Comparison of ENCODE assay signal across 8 mouse cellular contexts in the genomic region with DNA sequence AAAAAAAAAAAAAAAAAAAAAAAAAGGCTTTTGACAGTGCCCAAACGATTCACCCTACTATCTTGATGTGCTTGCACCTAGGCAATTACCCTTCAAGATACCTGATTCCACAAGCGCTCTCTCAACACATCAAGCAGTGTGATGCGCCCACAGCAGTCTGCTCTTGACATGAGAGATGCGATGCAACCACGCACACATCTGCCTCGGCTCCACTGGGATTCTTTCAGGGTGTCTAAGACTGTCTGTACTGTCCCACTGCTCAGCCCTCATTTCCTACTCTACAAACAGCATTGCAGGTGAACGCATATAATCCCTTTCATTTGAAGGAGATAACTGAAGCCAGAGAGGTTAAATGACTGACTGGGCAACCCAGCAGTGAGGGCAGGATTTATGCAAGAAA. TPM values are rescaled to one million over a fixed set of nuclear protein-coding genes. Genes with fewer than 3 reads are reported as not detected.
DNase-seq lines count a peak whose midpoint lies in the region; ATAC-seq and TF ChIP-seq lines count a peak whose summit lies in the region.

No protein-coding gene starts in this region.

- peaks cover 42% of the 10 kb centered on the region for H3K36me3 ChIP-seq in lung, embryonic 14.5 days (ENCODE audit: insufficient read depth)
- H3K36me3 ChIP-seq in embryonic facial prominence, embryonic 12.5 days = peaks cover 36% of the 10 kb centered on the region
- peaks cover 23% of the 10 kb centered on the region for H3K36me3 ChIP-seq in hindbrain, embryonic 16.5 days (ENCODE audit: control insufficient read depth, insufficient read depth, low read length)
- peaks cover 26% of the 10 kb centered on the region for H3K36me3 ChIP-seq in midbrain, postnatal 0 days (ENCODE audit: insufficient read depth, low read length)

- H3K4me3 ChIP-seq in lung, embryonic 14.5 days (ENCODE audit: low read depth, low read length) = peak overlapping the region; percentile 88
- peak overlapping the region; percentile 92 for H3K4me3 ChIP-seq in embryonic facial prominence, embryonic 12.5 days
- H3K4me3 ChIP-seq in hindbrain, embryonic 16.5 days (ENCODE audit: low read length) = peak overlapping the region; percentile 85
- peak overlapping the region; percentile 98 for H3K4me3 ChIP-seq in midbrain, postnatal 0 days (ENCODE audit: low read depth, low read length)

- no peak overlapping the region for H3K27ac ChIP-seq in lung, embryonic 14.5 days (ENCODE audit: low read depth)
- no peak overlapping the region for H3K27ac ChIP-seq in embryonic facial prominence, embryonic 12.5 days
- H3K27ac ChIP-seq in hindbrain, embryonic 16.5 days (ENCODE audit: low read depth, low read length) = no peak overlapping the region
- H3K27ac ChIP-seq in midbrain, postnatal 0 days (ENCODE audit: low read depth, low read length) = peak overlapping the region; percentile 95; the same call in 1 of the 2 replicates

- no peaks in the 10 kb centered on the region for H3K27me3 ChIP-seq in lung, embryonic 14.5 days (ENCODE audit: insufficient read depth, low read length)
- H3K27me3 ChIP-seq in embryonic facial prominence, embryonic 12.5 days = no peaks in the 10 kb centered on the region
- H3K27me3 ChIP-seq in hindbrain, embryonic 16.5 days (replicated peaks; ENCODE audit: control insufficient read depth, insufficient read depth, low read length) = no peaks in the 10 kb centered on the region
- H3K27me3 ChIP-seq in midbrain, postnatal 0 days (ENCODE audit: insufficient read depth, low read length) = no peaks in the 10 kb centered on the region

- H3K9me3 ChIP-seq in lung, embryonic 14.5 days (ENCODE audit: low read depth, low read length) = no peaks in the 10 kb centered on the region
- no peaks in the 10 kb centered on the region for H3K9me3 ChIP-seq in embryonic facial prominence, embryonic 12.5 days
- H3K9me3 ChIP-seq in hindbrain, embryonic 16.5 days (ENCODE audit: control insufficient read depth, low read length) = no peaks in the 10 kb centered on the region
- H3K9me3 ChIP-seq in midbrain, postnatal 0 days (ENCODE audit: low read length) = no peaks in the 10 kb centered on the region

- ATAC-seq in lung, embryonic 14.5 days (ENCODE audit: insufficient read depth) = no peak
- ATAC-seq in embryonic facial prominence, embryonic 12.5 days (ENCODE audit: insufficient number of reproducible peaks, insufficient read depth, low FRiP score, low TSS enrichment) = no peak
- ATAC-seq in hindbrain, embryonic 16.5 days = no peak
- ATAC-seq in midbrain, postnatal 0 days (ENCODE audit: low FRiP score) = no peak
- no peak for ATAC-seq in cerebellum, adult (ENCODE audit: insufficient number of reproducible peaks, low FRiP score, low TSS enrichment)

- no peak for TF ChIP-seq CTCF in lung, embryonic 14.5 days (IDR thresholded peaks at IDR 0.05; ENCODE audit: low read depth)
- TF ChIP-seq CTCF in midbrain, postnatal 0 days (IDR thresholded peaks at IDR 0.05) = no peak

- peak overlapping the region; percentile 92 for H3K9ac ChIP-seq in lung, embryonic 14.5 days
- peak overlapping the region; percentile 91 for H3K9ac ChIP-seq in embryonic facial prominence, embryonic 12.5 days
- peak overlapping the region; percentile 98 for H3K9ac ChIP-seq in hindbrain, embryonic 16.5 days (ENCODE audit: low read depth, low read length)
- H3K9ac ChIP-seq in midbrain, postnatal 0 days (replicated peaks; ENCODE audit: low read length, poor library complexity, severe bottlenecking) = peak overlapping the region; percentile 96

- H3K4me1 ChIP-seq in lung, embryonic 14.5 days (ENCODE audit: insufficient read depth) = peaks cover 5% of the 10 kb centered on the region
- peaks cover 10% of the 10 kb centered on the region for H3K4me1 ChIP-seq in embryonic facial prominence, embryonic 12.5 days
- H3K4me1 ChIP-seq in hindbrain, embryonic 16.5 days (ENCODE audit: control insufficient read depth, insufficient read depth, low read depth, low read length) = peaks cover 13% of the 10 kb centered on the region
- H3K4me1 ChIP-seq in midbrain, postnatal 0 days (ENCODE audit: insufficient read depth, low read length) = no peaks in the 10 kb centered on the region; the same call in 1 of the 2 replicates

- 57% methylated on average over 7 of the region's 7 CpGs for WGBS in lung, embryonic 14.5 days
- WGBS in embryonic facial prominence, embryonic 12.5 days = 66% methylated on average over 7 of the region's 7 CpGs
- WGBS in hindbrain, embryonic 16.5 days = 44% methylated on average over 7 of the region's 7 CpGs
- WGBS in midbrain, postnatal 0 days = 45% methylated on average over 7 of the region's 7 CpGs

- H3K4me2 ChIP-seq in lung, embryonic 14.5 days = peak overlapping the region; percentile 82
- H3K4me2 ChIP-seq in embryonic facial prominence, embryonic 12.5 days (replicated peaks) = peak overlapping the region; percentile 76
- peak overlapping the region; percentile 81 for H3K4me2 ChIP-seq in hindbrain, embryonic 16.5 days (ENCODE audit: low read length)
- peak overlapping the region; percentile 71 for H3K4me2 ChIP-seq in midbrain, postnatal 0 days (ENCODE audit: low read depth, low read length, poor library complexity, severe bottlenecking)

- no peak for DNase-seq in lung, embryonic 14.5 days
- no peak for DNase-seq in lung, postnatal 10 days
- no peak for DNase-seq in midbrain, postnatal 0 days (ENCODE audit: low spot score)
- no peak for DNase-seq in natural killer cell, adult 2 months (ENCODE audit: low spot score in 2 of 2)
- DNase-seq in layer of hippocampus, postnatal 14 days (ENCODE audit: low spot score in 2 of 2) = no peak

RNA-seq across cellular contexts. Expression of a gene that starts 1.2 kb away (rescaled TPM):
- 61.1 and 62.4 TPM in 2 replicates for polyA plus RNA-seq in lung, embryonic 14.5 days (2014; fragmentation: Nextera tagmentation; extraction: Ambion mirVana)
- 87.3 and 89.1 TPM in 2 replicates for polyA plus RNA-seq in embryonic facial prominence, embryonic 12.5 days (2016; fragmentation: Nextera tagmentation; extraction: Ambion mirVana)
- 97.9 and 112 TPM in 2 replicates for polyA plus RNA-seq in hindbrain, embryonic 16.5 days (2015; fragmentation: Nextera tagmentation; extraction: Ambion mirVana)
- total RNA-seq in midbrain, postnatal 0 days (2014; rRNA removed) = 80.5 and 106 TPM in 2 replicates
- 66.5 and 73.4 TPM in 2 replicates for polyA plus RNA-seq in midbrain, postnatal 0 days (2015; fragmentation: Nextera tagmentation; extraction: Ambion mirVana)
- 100 to 1,000 TPM; 246 to 252 TPM for total RNA-seq in layer of hippocampus, postnatal 14 days (2021)

RNA-seq across cellular contexts. Expression of a gene that starts 46.0 kb away (rescaled TPM):
- 3.6 and 4.0 TPM in 2 replicates for polyA plus RNA-seq in lung, embryonic 14.5 days (2014; fragmentation: Nextera tagmentation; extraction: Ambion mirVana)
- 3.0 and 3.3 TPM in 2 replicates for polyA plus RNA-seq in embryonic facial prominence, embryonic 12.5 days (2016; fragmentation: Nextera tagmentation; extraction: Ambion mirVana)
- polyA plus RNA-seq in hindbrain, embryonic 16.5 days (2015; fragmentation: Nextera tagmentation; extraction: Ambion mirVana) = 3.0 TPM in 2 replicates
- 38.7 and 39.8 TPM in 2 replicates for total RNA-seq in midbrain, postnatal 0 days (2014; rRNA removed)
- polyA plus RNA-seq in midbrain, postnatal 0 days (2015; fragmentation: Nextera tagmentation; extraction: Ambion mirVana) = 2.5 and 2.7 TPM in 2 replicates
- 10 to 100 TPM; 49.0 to 53.7 TPM for total RNA-seq in layer of hippocampus, postnatal 14 days (2021)
